Mouse (Mus musculus) fibroblast of lung, adult 2 months (primary cell): ENCODE results near the gene Arrdc3.
"Not testable (repeated sequence)": the region's sequence is repeated elsewhere in the genome, so short reads cannot be mapped to it uniquely, and the experiment has no call there.

Experiments used
- DNase-seq: peaks from one replicate; pipeline ENCODE4 v3.0.0-alpha.2; 2011; ENCODE audit warnings: low read depth

Arrdc3 gene

GRCm38 (mm10) chr13:80883190-80883589 lies at the start of gene Arrdc3:
TSS of gene Arrdc3 (plus strand) at chr13:80883384.
- DNase-seq, result peak; percentile 94

GRCm38 (mm10) chr13:80862215-80862614 lies 21.0 kb upstream of the Arrdc3 start:
- peak; percentile 22 for DNase-seq

GRCm38 (mm10) chr13:80864195-80864594 lies 19.0 kb upstream of the Arrdc3 start:
- DNase-seq, result peak; percentile 36

- DNase-seq, result no peak
These were observed 8.1 kb upstream of the Arrdc3 start for GRCm38 (mm10) chr13:80875126-80875525.

- DNase-seq, result no peak
These were observed 2.4 kb upstream of the Arrdc3 start for GRCm38 (mm10) chr13:80880756-80881155.

- DNase-seq, result peak; percentile 65
These were observed 1.3 kb upstream of the Arrdc3 start for GRCm38 (mm10) chr13:80881722-80882500.

- no peak for DNase-seq
These were observed 458 bp upstream of the Arrdc3 start for GRCm38 (mm10) chr13:80882716-80883135.

GRCm38 (mm10) chr13:80883649-80884376 lies 629 bp downstream of the Arrdc3 start:
- no peak for DNase-seq

GRCm38 (mm10) chr13:80884377-80884983 lies 1.3 kb downstream of the Arrdc3 start:
- DNase-seq, result peak; percentile 71

- peak; percentile 89 for DNase-seq
These were observed 2.1 kb downstream of the Arrdc3 start for GRCm38 (mm10) chr13:80885103-80885833.

- peak; percentile 77 for DNase-seq
These were observed 2.9 kb downstream of the Arrdc3 start for GRCm38 (mm10) chr13:80885834-80886663.

GRCm38 (mm10) chr13:80886664-80887210 lies 3.6 kb downstream of the Arrdc3 start:
- DNase-seq, result no peak

GRCm38 (mm10) chr13:80887842-80888241 lies 4.7 kb downstream of the Arrdc3 start:
- DNase-seq, result no peak

GRCm38 (mm10) chr13:80894928-80895327 lies 11.7 kb downstream of the Arrdc3 start:
- not testable (repeated sequence) for DNase-seq

- no peak for DNase-seq
These were observed 14.2 kb downstream of the Arrdc3 start for GRCm38 (mm10) chr13:80897411-80897810.

- DNase-seq, result no peak
These were observed 14.9 kb downstream of the Arrdc3 start for GRCm38 (mm10) chr13:80898095-80898494.

- no peak for DNase-seq
These were observed 16.3 kb downstream of the Arrdc3 start for GRCm38 (mm10) chr13:80899435-80900029.

GRCm38 (mm10) chr13:80901432-80901831 lies 18.2 kb downstream of the Arrdc3 start:
- no peak for DNase-seq

- DNase-seq, result no peak
These were observed 19.6 kb downstream of the Arrdc3 start for GRCm38 (mm10) chr13:80902796-80903195.

- DNase-seq, result no peak
These were observed 30.2 kb downstream of the Arrdc3 start for GRCm38 (mm10) chr13:80913361-80913760.
